Mouse (Mus musculus) c-Kit-positive CD71-positive TER-119-positive erythroid progenitor cells, embryonic 14.5 days (primary cell): ENCODE measurements around the gene Elovl6.

Experiments
- DNase-seq: peaks from one replicate; pipeline ENCODE4 v3.0.0-alpha.2; 2013; ENCODE audit warnings: low spot score

Elovl6 gene

GRCm38 (mm10) chr3:129566013-129566412, 33.9 kb downstream of the Elovl6 start:
- no peak for DNase-seq

DNA sequence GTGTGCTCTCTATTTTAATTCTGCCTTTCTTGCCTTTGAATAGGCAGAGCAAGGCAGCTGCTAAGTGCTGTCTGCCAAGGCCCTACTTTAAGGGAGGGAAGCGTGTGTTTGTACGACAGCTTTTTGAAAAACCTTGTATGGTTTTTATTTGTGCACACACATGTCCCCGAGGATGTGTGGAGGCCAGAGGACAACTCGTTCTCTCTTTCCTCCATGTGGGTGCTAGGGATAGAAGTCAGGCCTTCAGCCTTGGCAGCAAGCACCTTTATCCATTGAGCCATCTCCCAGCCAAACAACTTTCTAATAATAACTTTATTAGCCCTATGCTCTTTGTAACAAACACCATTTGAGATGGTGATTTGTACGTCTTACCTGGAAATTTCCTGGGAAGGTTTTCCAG, 34.7 kb downstream of the Elovl6 start:
- DNase-seq: no peak

- no peak for DNase-seq
These were observed 36.4 kb downstream of the Elovl6 start for GRCm38 (mm10) chr3:129568506-129568905.

- no peak for DNase-seq
These were observed 38.8 kb downstream of the Elovl6 start for GRCm38 (mm10) chr3:129570989-129571388.

GRCm38 (mm10) chr3:129571642-129572041, 39.5 kb downstream of the Elovl6 start:
- DNase-seq: no peak

- no peak for DNase-seq
These were observed 40.8 kb downstream of the Elovl6 start for GRCm38 (mm10) chr3:129572959-129573358.

- no peak for DNase-seq
These were observed 41.5 kb downstream of the Elovl6 start for GRCm38 (mm10) chr3:129573609-129574008.

- no peak for DNase-seq
These were observed 42.9 kb downstream of the Elovl6 start for GRCm38 (mm10) chr3:129575086-129575485.

- DNase-seq: no peak
These were observed 44.4 kb downstream of the Elovl6 start for GRCm38 (mm10) chr3:129576522-129576921.

GRCm38 (mm10) chr3:129578741-129579475, 46.8 kb downstream of the Elovl6 start:
- DNase-seq: no peak

DNA sequence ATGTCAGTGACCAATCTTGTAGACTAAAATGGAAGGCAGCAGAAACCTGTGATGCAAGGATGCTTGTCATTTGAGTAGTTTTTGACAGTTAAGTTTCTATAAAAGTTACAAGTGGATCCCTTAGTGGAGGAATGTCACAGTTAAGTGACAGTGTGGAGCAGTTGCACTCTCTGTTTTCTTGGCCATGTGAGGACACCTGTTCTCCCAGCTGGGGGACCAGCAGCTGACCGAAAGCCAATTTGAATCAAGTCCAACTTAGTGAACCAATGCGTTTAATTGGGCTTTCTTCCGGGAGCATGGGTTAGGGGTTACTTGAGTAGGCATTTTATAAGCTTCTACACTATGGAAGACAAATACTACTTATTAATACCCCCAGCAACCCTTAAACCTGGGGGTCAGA, 48.9 kb downstream of the Elovl6 start:
- no peak for DNase-seq

- no peak for DNase-seq
These were observed 50.3 kb downstream of the Elovl6 start for GRCm38 (mm10) chr3:129582449-129582848.

DNA sequence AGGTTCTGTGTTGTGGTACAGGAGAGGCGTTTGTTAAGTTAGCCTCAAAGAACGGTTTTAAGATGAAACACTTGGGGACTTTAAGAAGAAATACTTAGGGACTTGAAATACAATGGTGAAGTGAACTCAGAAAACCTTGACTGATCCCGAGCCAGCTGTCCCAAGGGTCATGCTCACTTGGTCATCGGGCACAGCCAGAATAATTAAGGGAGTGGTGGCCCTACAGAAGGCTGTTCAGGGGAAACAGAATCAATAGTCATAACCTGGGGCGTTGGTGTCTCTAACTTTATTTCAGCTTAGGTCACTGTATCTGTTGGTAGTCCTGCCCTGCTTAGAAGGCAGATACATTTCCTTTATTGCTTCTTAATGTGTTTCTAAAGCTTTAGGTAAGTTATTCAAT, 51.1 kb downstream of the Elovl6 start:
- no peak for DNase-seq

GRCm38 (mm10) chr3:129587916-129588315, 55.8 kb downstream of the Elovl6 start:
- no peak for DNase-seq

GRCm38 (mm10) chr3:129588753-129589152, 56.6 kb downstream of the Elovl6 start:
- DNase-seq: no peak

DNA sequence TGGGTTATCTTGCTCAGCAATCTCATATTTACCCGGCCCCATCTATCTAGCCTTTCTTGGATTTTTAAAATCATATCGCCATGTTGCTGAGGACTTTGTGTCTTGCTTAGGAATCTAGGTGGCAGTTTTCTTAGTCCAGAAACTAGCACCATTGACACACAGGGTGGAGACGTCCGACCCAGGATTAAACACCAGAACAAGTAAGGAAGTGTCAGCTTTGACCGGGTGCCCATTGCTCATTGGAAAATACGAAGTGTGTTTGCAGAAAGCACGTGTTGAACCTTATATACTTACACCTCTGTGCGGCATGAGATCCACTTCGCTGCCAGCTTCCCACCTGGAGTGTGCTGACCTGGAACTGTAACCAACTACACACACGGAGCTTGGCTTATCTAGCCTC, 57.5 kb downstream of the Elovl6 start:
- DNase-seq: no peak

DNA sequence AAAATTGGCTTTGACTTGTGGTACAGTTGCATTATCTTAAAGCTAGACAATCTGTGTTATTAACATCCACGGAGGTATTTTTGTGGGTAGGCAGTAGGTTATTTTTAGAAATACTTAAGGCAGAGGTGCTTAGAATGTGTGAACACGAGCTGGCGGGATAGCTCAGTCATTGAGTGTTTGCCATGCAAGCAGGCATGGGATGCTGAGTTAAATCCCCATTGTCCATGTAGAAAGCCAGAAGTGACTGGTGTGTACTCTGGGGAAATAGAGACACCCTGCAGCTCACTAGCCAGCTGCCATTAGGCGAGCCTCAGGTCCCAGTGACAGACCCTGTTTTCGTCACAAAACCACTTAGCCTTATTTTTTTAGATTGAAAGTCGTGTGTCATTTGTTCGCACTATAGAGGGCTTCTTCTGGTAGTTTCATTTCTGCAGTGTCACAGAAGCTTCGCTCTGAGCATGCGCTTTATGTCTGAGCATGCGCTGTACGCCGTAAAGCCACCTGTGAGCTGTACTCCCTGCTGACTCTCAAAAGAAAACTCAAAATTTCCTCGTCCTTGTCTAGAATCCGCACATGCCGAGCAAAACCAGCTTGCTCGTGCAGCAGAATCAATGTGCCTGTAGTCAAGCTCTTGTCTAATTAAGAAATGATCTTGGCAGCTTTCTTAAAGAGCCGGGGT, 58.5 kb downstream of the Elovl6 start:
- DNase-seq: no peak

DNA sequence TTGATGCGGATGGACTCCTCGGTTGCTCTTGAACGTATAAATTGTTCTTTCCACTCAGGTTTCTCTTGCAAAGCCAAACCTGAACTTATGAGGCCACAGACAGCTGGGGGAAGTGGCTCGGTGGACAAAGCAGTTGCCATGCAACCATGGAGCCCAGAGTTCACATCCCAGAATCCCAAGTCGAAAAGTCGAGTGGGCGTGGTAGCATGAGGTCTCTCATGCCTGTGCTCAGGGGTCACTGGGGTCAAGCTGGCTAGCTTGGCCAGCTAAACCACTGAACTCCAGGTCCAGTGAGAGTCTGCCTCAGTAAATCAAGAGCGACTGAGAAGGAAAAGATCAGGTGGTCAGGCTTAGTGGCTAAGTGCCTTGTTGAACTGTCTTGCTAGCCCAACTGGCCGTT, 59.1 kb downstream of the Elovl6 start:
- DNase-seq: no peak

DNA sequence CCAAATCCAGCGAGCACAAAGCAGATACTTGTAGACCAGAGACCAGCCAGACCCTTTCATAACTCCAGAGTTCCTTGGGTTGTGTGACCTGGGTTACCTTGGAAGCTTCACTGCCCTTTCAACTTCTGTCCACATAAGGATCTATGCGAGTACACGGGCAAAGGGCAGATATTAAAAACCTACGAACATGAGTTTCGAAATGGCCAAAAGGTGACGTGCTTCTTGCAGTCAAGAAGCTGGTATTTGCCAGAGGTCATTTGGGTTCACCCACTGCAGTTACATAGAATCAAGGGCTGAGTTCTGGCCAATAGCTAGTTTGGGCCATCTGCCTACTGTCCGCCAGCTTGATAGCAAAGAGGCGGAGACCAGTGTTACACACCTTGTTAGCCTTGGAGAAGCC, 59.6 kb downstream of the Elovl6 start:
- DNase-seq: no peak

- no peak for DNase-seq
These were observed 60.8 kb downstream of the Elovl6 start for GRCm38 (mm10) chr3:129593001-129593400.

- DNase-seq: no peak
These were observed 61.6 kb downstream of the Elovl6 start for GRCm38 (mm10) chr3:129593735-129594134.

- no peak for DNase-seq
These were observed 63.9 kb downstream of the Elovl6 start for GRCm38 (mm10) chr3:129596098-129596497.

DNA sequence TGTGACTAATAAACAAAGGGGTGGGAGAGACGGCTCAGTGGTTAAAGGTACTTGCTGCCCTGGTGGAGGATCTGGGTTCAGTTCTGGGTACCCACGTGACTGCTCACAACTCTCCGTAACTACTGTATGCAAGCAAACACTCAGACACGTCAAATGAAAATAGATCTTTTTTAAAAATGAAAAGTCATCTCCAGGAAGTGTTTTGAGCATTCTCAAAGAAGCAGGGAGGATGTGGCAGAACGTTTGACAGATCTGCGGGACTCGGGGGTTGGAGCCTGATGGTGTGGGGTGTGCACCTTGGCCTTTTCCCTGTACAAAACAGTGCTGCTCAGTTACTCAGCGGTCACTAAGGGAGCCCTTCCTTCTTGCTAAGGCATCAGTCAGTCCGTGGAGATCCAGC, 70.1 kb downstream of the Elovl6 start:
- no peak for DNase-seq

DNA sequence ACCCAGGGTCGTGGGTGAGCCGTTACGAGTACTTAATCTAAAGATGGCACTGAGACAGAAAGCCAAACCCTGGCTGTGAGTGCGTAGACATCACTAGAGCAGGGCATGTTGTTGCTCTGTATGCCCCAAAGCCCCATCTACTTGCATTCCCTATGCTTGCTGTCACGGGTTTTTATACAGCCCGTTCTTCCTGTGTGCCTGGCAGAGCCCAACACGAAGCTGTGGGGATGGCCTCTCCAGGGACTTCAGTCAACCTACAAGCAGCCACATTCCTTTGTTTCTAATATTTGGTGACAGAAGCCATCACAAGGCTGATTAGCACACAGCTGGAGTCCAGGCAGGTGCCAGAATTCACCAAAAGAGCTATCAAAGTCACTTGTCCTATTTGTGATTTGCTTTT, 73.3 kb downstream of the Elovl6 start:
- DNase-seq: no peak
